Mouse (Mus musculus) common myeloid progenitor, adult 5-6 weeks (primary cell): ENCODE measurements around the gene Cd247. TPM values are rescaled to one million over a fixed set of nuclear protein-coding genes. Genes with fewer than 3 reads are reported as not detected.

Experiments used
- ATAC-seq: replicated peaks from 2 replicates; pipeline ENCODE4 v1.8.0; 2016; ENCODE audit warnings: low read depth, mild to moderate bottlenecking, moderate TSS enrichment, inconsistent platforms; ENCODE audit not compliant: poor library complexity, severe bottlenecking
- total RNA-seq: library from RNA; stranded (forward); fragments of 200-1000, 187-1606 nt; gene quantifications from 2 replicates; pipeline ENCODE4 v1.2.3, GENCODE M21; 2017

The Cd247 gene
- total RNA-seq, 1 experiment from 2014 or later: 1.2 TPM

DNA sequence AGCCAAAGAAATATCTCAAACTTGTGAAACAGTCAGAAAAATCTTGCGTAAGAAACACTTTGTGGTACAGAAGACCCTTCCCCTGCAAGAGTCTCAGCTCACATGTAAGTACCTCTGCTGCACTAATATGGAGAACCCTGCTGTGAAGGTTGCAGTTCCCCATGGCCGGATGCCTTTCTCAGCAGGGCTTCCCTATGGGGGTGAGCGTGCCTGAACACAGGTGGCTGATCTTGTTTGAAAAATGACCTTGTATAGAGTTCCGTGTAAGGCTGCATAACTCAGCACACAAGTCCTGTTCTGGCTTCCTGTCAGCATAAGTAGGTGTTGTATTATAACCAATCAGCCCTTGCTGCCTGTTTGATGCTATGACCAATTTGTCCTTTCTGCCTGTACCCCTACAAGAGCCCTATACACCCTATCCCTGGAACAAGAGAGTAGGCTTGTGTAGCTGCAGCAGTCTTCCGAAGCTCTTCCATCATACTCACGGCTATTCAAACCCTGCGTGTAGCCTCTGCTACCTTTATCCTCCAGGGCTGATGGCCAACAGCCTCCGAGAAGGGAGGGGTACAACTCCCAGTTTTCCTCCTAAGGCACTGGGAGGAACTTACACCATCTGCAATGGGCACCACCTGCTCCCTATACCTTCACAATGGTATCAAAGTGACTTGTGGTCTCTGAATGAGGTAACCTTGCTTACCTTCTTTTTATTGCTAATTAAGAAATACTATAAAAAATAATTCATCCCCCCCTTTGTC lies 93.8 kb downstream of the Cd247 start:
- no peak for ATAC-seq

DNA sequence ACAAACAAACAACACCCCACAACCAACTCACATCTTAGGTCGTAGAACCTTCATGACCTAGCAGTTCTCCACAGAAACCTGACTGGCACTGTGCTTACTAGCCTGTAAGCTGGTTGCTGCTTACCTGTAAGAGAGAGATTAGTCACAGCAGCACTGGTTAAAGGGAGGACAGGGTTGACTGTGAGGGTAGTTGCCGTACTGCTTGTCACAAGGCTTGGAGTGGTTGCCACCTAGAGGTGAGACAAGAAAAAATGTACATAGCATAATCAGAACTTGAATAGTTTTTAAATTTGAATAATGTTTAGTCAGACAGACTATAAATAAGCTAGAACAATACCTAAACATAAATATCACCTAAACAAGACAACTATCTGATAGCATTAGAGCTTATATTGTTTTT lies 103.2 kb downstream of the Cd247 start:
- no peak for ATAC-seq

DNA sequence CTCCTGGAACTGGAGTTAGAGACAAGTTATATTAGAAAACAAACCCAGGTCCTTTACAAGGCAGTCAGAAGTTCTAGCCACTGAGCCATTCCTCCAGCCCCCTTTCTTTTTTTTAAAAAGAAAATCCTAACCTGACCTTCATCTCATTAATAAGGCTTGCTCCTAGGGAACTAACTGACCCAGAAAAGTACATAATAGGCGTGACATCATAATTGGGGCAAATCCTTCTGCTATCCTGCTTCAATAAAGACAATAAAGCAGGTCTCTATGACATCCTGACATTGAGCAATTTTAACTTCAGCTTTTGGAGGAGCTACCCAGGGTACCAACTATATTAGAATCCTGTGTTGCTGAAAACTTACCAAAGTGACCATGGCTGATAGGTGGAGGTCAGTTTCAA lies 115.1 kb downstream of the Cd247 start:
- no peak for ATAC-seq

DNA sequence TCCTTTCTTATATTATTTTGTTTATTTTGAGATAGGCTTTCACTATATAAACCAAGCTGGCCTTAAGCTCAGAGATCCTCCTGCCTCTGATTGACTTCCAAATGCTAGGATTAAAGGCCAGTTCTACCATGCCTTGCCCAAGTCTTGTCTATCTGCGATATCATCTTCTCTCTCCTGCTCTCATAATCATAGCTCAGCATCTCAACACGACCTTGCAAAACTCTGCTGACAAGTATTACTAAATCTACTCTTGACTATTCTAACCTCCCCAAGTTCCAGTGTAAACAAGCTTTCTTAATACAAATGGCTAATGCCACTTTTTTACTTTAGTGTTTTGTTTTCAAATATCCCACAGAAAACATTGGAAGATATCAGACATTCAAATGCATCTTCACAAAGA lies 119.7 kb downstream of the Cd247 start:
- no peak for ATAC-seq

DNA sequence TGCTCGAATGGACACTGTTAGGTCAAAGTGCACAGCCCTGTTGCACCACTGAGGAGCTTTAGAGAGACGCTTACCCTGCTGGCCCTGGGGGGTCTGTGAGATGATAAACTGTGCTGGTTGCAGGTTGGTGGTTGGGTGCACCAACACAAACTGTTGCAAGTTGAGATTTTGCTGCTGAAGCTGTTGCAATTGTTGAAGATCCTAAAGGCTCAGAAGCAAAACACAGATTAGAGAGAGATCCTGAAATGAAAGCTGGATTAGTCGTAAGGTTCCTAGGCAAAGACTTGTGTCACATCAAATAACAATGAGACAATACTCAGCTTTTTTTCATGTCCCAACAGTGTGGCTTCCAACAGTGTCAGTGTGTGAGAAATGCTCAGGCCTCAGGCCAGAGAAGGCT lies 120.3 kb downstream of the Cd247 start:
- no peak for ATAC-seq

DNA sequence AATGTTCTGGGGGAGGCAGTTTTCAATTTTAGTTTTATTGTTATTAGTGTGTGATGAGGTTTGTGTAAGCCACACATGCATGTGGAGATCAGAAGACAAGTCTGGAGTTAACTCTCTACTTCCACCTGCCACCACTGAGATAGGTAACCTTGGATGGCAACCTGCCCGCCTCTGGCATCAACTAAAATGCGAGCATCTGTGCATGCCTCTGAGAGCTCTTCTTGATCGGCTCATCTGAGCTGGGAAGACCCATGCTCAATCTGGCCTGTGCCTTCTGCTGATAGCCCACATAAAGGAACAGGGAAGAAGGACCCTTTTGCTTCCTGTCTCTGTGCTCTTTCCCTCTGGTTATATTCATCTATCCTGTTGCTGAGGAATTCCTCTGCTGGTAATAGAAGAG lies 121.0 kb downstream of the Cd247 start:
- no peak for ATAC-seq

DNA sequence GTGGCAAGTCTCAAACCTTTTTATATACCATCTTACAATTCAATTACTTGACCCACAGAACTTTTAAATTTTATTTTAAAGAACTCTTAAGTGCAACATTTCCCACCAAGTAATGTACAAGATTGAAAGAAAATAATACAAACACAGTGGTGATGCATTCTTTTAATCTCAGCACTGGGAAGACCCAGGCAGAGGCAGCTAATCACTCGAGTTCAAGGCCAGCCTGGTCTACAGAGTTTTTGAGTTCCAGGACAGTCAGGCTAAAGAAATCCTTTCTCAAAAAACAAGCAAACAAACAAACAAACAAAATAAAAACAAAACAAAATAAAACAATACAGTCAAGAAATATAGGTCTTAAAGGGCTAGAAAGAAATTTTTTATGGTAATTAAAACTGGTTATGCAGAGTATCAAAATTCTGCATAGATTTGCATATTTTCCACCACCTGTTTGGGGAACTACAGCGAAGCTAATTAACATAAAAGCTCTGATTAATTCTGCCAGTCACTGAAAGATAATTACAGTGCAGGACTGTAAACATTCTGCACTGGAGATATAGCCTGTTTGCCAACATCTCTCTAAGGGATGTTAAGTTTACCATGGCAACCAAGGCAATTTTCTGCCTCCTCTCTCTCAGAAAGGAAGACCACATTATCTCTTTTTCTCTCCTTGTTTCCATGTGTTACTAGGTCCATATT lies 125.4 kb downstream of the Cd247 start:
- no peak for ATAC-seq

DNA sequence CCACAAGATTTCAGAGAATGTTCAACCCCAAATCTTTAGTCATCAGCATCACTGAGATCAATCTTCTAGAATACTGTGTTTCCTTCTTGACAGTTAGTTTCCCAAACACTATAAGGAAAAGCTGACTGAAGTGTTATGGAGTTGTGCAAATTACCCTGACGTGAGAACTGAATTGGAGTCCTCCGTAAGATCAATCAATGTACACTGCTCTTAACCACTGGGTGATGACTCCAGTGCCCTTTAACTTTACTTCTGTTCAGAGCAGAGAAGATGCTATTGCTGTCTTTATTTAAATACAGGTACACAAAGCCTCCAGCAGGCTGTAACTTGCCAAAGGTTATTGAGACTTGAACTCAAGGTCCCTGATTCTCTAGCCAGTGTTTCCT lies 125.9 kb downstream of the Cd247 start:
- no peak for ATAC-seq

DNA sequence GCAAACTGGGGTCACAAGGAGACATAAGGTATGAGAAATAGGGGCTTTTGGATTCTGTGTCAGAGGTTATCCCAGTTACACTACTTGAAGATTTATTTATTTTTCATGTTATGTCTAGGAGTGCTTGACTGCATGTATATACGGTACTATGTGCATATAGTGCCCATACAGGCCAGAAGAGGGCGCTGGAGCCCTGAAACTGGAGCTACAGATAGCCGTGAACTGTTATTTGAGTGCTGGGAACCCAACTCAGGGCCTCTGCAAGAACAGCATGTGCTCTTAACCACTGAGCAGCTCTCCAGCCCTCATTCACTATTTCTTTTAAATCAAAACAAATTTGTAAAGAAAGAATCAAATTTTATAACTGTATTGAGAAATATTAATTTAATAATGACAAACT lies 132.5 kb downstream of the Cd247 start:
- no peak for ATAC-seq

DNA sequence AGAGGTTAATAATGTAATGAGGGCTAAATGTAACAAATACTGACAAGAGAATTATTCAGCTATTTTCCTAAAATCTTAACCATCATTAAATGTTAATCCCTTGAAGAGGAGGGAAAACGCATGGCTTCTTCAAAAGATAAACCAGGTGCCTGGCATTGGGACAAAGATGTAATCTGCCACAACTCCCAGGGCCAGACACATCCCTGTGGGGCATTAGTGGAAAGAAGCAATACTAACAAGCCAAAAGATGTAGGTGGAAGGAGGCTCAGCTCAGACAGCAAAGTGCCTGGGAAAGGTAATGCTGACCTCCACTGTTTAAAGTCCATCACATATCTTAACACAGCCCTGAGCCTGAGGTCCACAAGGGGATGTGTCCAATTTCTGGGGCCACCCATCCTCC lies 134.0 kb downstream of the Cd247 start:
- ATAC-seq: no peak

DNA sequence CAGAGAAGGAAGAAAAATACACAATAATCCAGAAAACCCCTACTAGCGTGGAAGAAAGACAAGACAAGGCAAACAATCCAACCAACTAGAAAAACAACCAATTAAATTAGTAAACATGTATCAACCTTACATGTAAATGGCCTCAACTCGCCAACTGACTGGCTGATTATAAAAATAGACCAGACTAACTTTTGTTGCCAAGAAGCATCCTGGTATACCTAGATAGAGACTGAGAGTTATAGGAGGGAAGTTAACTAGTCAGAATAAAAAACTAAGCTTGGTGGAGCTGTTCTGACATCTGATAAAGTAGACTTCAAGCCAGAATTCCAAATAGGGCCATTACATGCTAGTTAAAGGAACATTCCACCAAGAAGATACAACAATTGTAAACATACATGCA lies 136.7 kb downstream of the Cd247 start:
- no peak for ATAC-seq

Other genes starting within 250 kb of the Cd247 start
- 2.0 and 9.5 TPM in 2 replicates for gene Mpzl1, start 154.1 kb upstream of the Cd247 start, total RNA-seq
- 83.0 and 83.6 TPM in 2 replicates for gene Rcsd1, start 78.9 kb upstream of the Cd247 start, total RNA-seq
- 142 and 144 TPM in 2 replicates for gene Creg1, start 24.9 kb upstream of the Cd247 start, total RNA-seq
- 15.9 and 25.9 TPM in 2 replicates for gene Pou2f1, start 214.0 kb downstream of the Cd247 start, total RNA-seq